Mouse (Mus musculus) urinary bladder, adult 2 months (tissue): ENCODE data around the gene Sertad1. TPM values are rescaled to one million over a fixed set of nuclear protein-coding genes. Genes with fewer than 3 reads are reported as not detected.

ENCODE experiments used
- DNase-seq: peaks from one replicate; pipeline ENCODE4 v3.0.0; 2022; ENCODE audit warnings: low spot score
- polyA plus RNA-seq: library from polyadenylated mRNA; depleted of rRNA; stranded (reverse); fragments of >200 nt; gene quantifications from 2 replicates; pipeline ENCODE4 v1.2.3, GENCODE M21; 2012

Sertad1 gene
- polyA plus RNA-seq, 1 experiment, result 37.2 TPM

GRCm38 (mm10) chr7:27499036-27499435 lies 12.3 kb downstream of the Sertad1 start, which contains the start of gene Prx:
Gene Prx, plus strand, starts transcription at chr7:27499324.
- no peak for DNase-seq

- DNase-seq, result no peak
Measured at GRCm38 (mm10) chr7:27501620-27502019, 14.9 kb downstream of the Sertad1 start.

DNA sequence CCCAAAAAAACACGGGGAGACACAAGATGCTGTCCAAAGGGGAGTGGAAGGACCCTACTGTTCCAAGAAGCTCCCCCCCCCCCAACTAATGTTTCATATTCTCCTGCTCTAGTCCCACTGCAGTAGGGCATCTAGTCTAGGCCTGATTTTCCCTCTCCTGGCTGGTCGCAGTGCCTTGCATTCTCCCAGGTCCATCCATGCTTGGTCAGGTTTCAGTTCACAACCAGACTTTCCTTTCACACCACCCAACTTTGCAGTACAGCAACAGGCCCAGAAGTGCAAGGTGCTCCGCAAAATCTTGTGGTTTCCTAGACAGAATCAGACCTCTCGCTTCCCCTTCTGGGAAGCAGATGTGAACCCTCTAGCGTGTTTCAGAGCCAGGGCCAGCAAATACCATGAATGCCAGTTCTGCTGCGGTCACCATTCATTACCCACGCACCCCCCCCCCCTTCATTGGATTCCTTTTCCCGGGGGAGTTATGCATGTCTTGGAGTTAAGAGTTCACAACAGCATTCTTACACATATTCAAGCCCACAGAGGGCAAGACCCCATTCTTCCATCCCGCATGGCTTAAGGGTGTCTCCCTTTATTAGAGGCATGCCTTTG lies 20.2 kb downstream of the Sertad1 start:
- no peak for DNase-seq

DNA sequence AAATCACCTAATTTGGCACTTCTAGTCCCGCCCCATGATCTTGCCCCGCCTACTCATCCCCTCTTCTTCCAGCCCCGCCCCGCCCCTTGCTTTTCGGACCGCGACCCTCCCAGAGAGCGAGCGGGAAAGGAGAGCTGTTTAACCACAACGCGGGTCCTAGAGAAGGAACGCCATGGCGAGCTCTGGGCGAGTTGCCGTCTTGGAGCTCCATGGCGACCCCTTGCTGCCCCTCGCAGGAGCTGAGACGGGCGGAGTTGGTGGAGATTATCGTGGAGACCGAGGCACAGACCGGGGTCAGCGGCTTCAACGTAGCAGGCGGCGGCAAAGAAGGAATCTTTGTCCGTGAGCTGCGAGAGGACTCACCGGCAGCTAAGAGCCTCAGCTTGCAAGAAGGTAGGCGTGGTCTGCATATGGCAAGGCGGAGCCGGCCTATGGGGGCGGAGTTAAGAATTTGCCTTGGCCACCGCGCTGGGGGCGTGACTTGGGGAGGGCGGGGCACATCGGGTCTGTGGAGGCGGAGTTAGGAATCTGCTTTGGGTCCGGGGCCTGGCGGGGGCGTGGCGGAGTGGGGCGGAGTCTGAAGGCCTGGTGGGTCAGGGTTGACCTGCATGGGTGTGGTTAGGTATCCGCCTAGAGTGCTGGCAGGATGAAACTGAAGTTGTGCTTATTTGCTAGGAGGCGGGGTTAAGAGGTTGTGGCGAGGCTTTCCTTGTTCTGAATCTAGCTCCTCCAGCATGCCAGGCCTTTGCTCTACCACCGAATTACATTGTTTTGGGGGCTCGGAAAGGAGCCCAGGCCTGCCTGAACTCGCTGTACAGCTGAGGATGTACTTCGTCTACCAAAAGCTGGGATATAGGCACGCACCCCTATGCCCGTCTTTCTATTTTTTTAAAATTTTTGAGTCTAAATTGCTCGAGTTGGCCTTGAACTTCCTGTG lies 21.3 kb downstream of the Sertad1 start:
- DNase-seq, result peak; percentile 93

- no peak for DNase-seq
Measured at GRCm38 (mm10) chr7:27508648-27509005, 21.9 kb downstream of the Sertad1 start.

GRCm38 (mm10) chr7:27510809-27511208 lies 24.1 kb downstream of the Sertad1 start:
- no peak for DNase-seq

GRCm38 (mm10) chr7:27514961-27515360 lies 28.3 kb downstream of the Sertad1 start:
- no peak for DNase-seq

DNA sequence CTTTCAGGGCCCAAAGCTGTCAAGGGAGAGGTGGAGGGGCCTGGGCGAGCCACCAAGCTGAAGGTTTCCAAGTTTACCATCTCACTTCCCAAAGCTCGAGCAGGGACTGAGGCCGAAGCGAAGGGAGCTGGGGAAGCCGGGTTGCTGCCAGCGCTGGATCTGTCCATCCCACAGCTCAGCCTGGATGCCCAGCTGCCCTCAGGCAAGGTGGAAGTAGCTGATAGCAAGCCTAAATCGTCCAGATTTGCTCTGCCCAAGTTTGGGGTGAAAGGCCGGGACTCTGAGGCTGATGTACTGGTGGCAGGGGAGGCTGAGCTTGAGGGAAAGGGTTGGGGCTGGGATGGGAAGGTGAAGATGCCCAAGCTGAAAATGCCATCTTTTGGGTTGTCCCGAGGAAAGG lies 31.6 kb downstream of the Sertad1 start:
- DNase-seq, result no peak

- DNase-seq, result no peak
Measured at GRCm38 (mm10) chr7:27520104-27520503, 33.4 kb downstream of the Sertad1 start.

GRCm38 (mm10) chr7:27520599-27520998 lies 33.9 kb downstream of the Sertad1 start:
- DNase-seq, result no peak

GRCm38 (mm10) chr7:27522967-27523366 lies 36.3 kb downstream of the Sertad1 start, which contains the start of gene Hipk4:
Gene Hipk4, plus strand, starts transcription at chr7:27523267.
- DNase-seq, result no peak

GRCm38 (mm10) chr7:27523805-27524204 lies 37.1 kb downstream of the Sertad1 start:
- DNase-seq, result no peak

- DNase-seq, result peak; percentile 59
Measured at GRCm38 (mm10) chr7:27526039-27526827, 39.5 kb downstream of the Sertad1 start.

GRCm38 (mm10) chr7:27529070-27529469 lies 42.4 kb downstream of the Sertad1 start:
- DNase-seq, result no peak

DNA sequence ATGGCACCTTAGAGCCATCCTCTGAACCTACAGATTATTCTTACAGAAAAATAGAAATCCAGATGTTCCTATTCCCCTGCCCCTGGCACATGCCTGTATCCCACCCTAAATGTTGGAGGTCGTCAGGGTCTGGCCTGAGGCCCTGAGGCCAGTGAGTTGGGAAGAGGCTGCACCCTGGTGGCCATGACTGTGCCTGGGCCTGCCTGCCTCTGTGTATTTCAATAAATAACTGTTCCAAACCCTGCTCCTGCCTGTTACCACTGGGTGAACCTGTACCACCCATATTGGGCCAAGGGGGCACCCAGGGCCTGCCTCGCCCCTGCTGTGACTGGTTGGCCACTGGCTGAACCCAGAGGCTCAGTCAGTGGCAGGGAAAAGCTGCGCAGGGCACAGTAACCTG lies 44.2 kb downstream of the Sertad1 start:
- DNase-seq, result no peak

DNA sequence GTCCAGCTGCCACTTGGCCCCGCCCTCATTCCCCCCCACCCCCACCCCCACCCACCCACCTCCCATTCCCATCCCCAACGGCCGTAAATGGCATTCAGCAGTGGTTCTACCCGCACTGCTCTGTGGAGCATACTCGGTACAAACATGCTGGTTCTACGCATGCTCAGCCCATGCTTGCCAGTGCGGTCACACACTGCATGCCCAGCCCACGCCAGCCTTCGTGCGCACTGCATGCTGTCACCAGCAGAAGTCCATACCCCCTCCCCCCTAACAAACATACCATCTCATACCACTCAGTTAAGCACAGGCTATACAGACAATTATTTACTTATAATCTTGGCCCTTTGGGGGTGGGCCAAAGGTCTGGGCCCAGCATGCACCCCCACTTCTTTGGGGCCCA lies 45.0 kb downstream of the Sertad1 start:
- no peak for DNase-seq

- no peak for DNase-seq
Measured at GRCm38 (mm10) chr7:27532480-27533050, 45.9 kb downstream of the Sertad1 start.

GRCm38 (mm10) chr7:27535386-27535785 lies 48.7 kb downstream of the Sertad1 start:
- no peak for DNase-seq

DNA sequence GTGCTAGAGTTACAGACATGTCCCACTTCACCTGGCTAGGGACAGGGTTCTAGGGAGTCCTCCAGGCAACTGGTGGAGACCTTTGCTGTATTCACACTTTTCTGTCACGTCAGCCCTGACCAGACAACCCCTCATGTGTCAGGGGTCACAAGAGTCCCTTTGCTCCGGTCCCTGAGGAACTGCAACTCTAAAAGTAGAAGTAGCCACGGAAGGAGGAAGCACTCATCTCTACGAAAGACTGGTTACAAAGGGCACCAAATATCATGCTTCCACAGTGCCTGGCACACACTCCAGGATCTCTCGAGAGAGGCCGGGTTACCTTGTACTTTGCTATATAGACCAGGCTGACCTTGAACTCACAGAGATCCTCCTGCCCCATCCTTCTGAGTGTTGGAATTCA lies 49.9 kb downstream of the Sertad1 start:
- DNase-seq, result no peak

- no peak for DNase-seq
Measured at GRCm38 (mm10) chr7:27537998-27538397, 51.3 kb downstream of the Sertad1 start.

- no peak for DNase-seq
Measured at GRCm38 (mm10) chr7:27538797-27539196, 52.1 kb downstream of the Sertad1 start.
